Mouse (Mus musculus): Measurements from ENCODE around the gene Rdh1. TPM values are rescaled to one million over a fixed set of nuclear protein-coding genes. Genes with fewer than 3 reads are reported as not detected.

Gene Rdh1
- polyA plus RNA-seq, 1 experiment from 2014 or later: not detected

DNA sequence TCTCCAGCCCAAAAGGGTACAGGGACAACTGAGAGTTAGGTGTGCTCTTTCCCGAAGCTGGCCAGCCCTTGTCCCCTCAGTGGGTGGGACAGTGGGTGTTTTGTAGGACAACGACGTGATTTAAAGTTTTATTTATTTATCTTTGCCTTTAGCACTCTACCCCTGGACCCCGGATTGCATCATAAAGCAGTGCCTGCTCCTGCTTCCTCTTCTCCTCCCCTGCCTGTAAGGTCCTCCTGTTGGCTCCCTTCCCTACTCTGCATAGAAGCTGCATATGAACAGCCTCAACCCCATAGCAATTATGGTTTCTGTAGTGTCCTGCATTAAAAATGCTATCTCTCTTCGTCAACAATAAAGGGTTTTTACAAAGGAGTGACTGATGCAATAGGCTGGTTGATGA is 28.1 kb upstream of the Rdh1 start:
- ATAC-seq (ENCODE audit: low read depth): no peak
- Histone ChIP-seq H3K27ac (ENCODE audit: low read length) (no peak overlapping the region), H3K36me3 (ENCODE audit: control insufficient read depth, insufficient read depth, low read length) (no peaks in the 10 kb centered on the region), H3K4me3 (ENCODE audit: low read length) (no peak overlapping the region), H3K9ac (ENCODE audit: low read length) (no peak overlapping the region), H3K9me3 (ENCODE audit: control insufficient read depth, low read length) (no peaks in the 10 kb centered on the region), H3K4me1 (replicated peaks; ENCODE audit: control insufficient read depth, insufficient read depth, low read length) (no peaks in the 10 kb centered on the region), H3K4me2 (ENCODE audit: low read depth, low read length) (no peak overlapping the region), H3K27me3 (ENCODE audit: control insufficient read depth, insufficient read depth, low read depth, low read length) (no peaks in the 10 kb centered on the region)
- 22% methylated on average over 5 of the region's 5 CpGs for WGBS

DNA sequence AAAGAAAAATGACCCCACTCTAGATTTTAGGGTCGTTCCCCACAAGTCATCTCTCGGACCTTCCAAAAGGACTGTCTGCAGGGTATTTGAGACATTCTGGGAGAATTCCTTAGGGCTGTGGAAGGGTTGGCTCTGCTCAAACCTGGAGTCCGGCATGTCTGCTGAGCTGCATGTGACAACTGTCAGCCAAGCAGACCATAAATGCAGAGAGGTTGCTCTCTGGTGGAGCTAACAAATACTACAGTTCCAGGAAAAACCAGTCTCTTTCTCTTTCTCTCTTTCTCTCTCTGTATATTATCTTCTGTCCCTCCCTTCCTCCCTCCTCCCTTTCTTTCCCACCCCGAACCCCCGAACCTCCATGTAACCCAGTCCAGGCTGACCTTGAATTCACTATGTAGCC is 25.1 kb upstream of the Rdh1 start:
- H3K27ac ChIP-seq (ENCODE audit: low read length): no peak overlapping the region
- no peak overlapping the region for H3K4me3 ChIP-seq (ENCODE audit: low read length)
- ATAC-seq (ENCODE audit: low read depth): no peak
- peaks cover 5% of the 10 kb centered on the region for H3K4me1 ChIP-seq (replicated peaks; ENCODE audit: control insufficient read depth, insufficient read depth, low read length)
- no peaks in the 10 kb centered on the region for H3K9me3 ChIP-seq (ENCODE audit: control insufficient read depth, low read length)
- no peaks in the 10 kb centered on the region for H3K27me3 ChIP-seq (ENCODE audit: control insufficient read depth, insufficient read depth, low read depth, low read length)
- no peaks in the 10 kb centered on the region for H3K36me3 ChIP-seq (ENCODE audit: control insufficient read depth, insufficient read depth, low read length)
- no peak overlapping the region for H3K9ac ChIP-seq (ENCODE audit: low read length)
- WGBS: 26% methylated on average over 5 of the region's 5 CpGs
- H3K4me2 ChIP-seq (ENCODE audit: low read depth, low read length): no peak overlapping the region

DNA sequence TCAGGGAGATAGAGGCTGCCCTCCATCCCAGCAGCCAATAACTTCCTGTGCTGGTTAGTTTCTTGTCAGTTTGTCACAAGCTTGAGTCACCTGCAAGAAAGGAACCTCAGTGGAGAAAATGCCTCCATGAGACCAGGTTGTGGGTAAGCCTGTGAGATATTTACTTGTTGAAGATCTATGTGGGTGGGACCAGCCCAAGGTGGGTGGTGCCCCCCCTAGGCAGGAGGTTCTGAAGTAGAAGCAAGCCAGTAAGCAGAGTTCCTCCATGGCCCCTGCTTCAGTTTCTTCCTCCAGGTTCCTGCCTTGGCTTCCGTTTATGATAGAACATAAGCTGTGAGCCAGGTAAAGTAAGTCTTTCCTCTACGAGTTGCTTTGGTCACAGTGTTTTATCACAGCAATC is 23.3 kb upstream of the Rdh1 start:
- H3K4me1 ChIP-seq (replicated peaks; ENCODE audit: control insufficient read depth, insufficient read depth, low read length): peaks cover 10% of the 10 kb centered on the region
- H3K9ac ChIP-seq (ENCODE audit: low read length): no peak overlapping the region
- no peak overlapping the region for H3K4me3 ChIP-seq (ENCODE audit: low read length)
- H3K27me3 ChIP-seq (ENCODE audit: control insufficient read depth, insufficient read depth, low read depth, low read length): no peaks in the 10 kb centered on the region
- H3K27ac ChIP-seq (ENCODE audit: low read length): no peak overlapping the region
- H3K4me2 ChIP-seq (ENCODE audit: low read depth, low read length): no peak overlapping the region
- no peaks in the 10 kb centered on the region for H3K9me3 ChIP-seq (ENCODE audit: control insufficient read depth, low read length)
- WGBS: 68% methylated on average over 2 of the region's 2 CpGs
- H3K36me3 ChIP-seq (ENCODE audit: control insufficient read depth, insufficient read depth, low read length): no peaks in the 10 kb centered on the region
- ATAC-seq (ENCODE audit: low read depth): no peak

DNA sequence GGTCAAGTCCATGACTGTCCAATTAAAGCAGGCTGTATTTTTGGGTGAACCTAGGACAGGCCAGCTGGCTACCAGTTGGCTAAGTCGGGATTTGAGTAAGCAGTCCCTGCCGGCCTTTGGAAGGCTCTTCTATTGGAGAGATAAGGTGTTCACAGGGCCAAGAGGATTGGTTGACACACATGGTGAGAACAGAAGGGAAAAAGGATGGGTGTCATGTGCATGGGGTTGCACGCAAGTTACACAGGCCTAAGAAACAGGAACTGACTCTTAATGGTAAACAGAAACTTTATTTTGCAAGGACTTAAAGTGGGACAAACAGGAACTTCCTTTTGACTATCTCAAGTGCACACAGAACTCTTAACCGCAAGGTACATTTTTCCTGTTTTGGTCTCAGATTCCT is 22.6 kb upstream of the Rdh1 start:
- Histone ChIP-seq H3K4me2 (ENCODE audit: low read depth, low read length) (no peak overlapping the region), H3K36me3 (ENCODE audit: control insufficient read depth, insufficient read depth, low read length) (peaks cover 5% of the 10 kb centered on the region), H3K9ac (ENCODE audit: low read length) (no peak overlapping the region), H3K4me3 (ENCODE audit: low read length) (no peak overlapping the region), H3K4me1 (replicated peaks; ENCODE audit: control insufficient read depth, insufficient read depth, low read length) (peaks cover 10% of the 10 kb centered on the region), H3K27me3 (ENCODE audit: control insufficient read depth, insufficient read depth, low read depth, low read length) (no peaks in the 10 kb centered on the region), H3K27ac (ENCODE audit: low read length) (peak overlapping the region; percentile 15; the same call in 1 of the 2 replicates), H3K9me3 (ENCODE audit: control insufficient read depth, low read length) (no peaks in the 10 kb centered on the region)
- WGBS: 47% methylated on average over 4 of the region's 4 CpGs
- no peak for ATAC-seq (ENCODE audit: low read depth)

DNA sequence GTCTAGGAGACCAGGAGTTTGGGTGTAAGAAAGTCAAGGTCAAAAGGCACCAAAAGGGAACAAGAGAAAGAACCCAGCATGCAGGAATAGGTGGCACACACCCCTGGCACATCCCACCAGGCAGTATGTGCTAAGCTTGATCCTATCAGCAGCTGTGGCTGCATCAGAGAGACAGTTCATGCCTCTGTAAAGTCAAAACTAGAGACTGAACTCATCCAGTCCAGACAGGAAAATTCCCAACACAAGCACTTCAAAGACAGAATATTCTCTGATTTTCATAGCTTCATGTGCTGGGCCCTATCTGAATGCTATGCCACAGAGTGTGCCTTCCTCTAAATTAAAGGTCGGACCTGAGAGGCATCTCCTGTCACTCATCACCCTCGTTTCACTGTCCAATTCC is 22.0 kb upstream of the Rdh1 start:
- Histone ChIP-seq H3K4me3 (ENCODE audit: low read length) (no peak overlapping the region), H3K9me3 (ENCODE audit: control insufficient read depth, low read length) (no peaks in the 10 kb centered on the region), H3K9ac (ENCODE audit: low read length) (no peak overlapping the region), H3K27ac (ENCODE audit: low read length) (no peak overlapping the region), H3K27me3 (ENCODE audit: control insufficient read depth, insufficient read depth, low read depth, low read length) (no peaks in the 10 kb centered on the region), H3K36me3 (ENCODE audit: control insufficient read depth, insufficient read depth, low read length) (peaks cover 11% of the 10 kb centered on the region), H3K4me1 (replicated peaks; ENCODE audit: control insufficient read depth, insufficient read depth, low read length) (peaks cover 10% of the 10 kb centered on the region), H3K4me2 (ENCODE audit: low read depth, low read length) (no peak overlapping the region)
- ATAC-seq (ENCODE audit: low read depth): no peak
- 31% methylated on average over 2 of the region's 2 CpGs for WGBS

DNA sequence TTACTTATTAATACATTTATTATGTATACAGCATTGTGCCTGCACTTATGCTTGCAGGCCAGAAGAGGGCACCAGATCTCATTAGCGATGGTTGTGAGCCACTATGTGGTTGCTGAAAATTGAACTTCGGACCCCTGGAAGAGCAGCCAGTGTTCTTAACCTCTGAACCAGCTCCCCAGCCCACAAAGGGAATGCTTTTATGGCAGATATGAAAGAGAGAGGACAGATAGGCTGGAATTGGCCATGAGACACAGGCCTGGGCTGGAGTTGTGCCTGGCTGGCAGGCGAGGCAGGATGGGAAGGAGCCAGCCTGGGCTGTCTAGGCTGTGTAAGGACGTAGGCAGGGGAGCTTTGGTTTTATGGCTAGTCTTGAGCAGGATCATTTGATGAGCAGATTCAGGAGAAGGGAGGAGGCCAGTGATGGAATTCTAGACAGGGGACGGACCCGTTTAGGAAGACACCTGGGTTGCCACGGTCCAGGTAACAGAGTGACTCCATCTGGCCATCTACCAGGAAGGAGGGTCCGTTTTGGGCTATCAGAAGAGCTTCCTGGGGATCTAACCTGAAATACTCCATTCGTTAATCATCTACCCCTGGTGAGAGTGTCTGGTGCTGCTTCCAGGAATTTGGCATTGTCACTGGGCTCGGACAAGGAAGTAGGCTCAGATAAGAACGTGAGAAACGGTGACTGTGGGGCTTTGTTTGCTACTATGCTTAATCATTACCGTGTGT is 21.2 kb upstream of the Rdh1 start:
- 0 out of 2 replicates have a peak overlapping the region, but pooled peaks have one; percentile 3 for H3K4me3 ChIP-seq (ENCODE audit: low read length)
- peaks cover 19% of the 10 kb centered on the region for H3K36me3 ChIP-seq (ENCODE audit: control insufficient read depth, insufficient read depth, low read length)
- no peaks in the 10 kb centered on the region for H3K27me3 ChIP-seq (ENCODE audit: control insufficient read depth, insufficient read depth, low read depth, low read length)
- H3K4me1 ChIP-seq (replicated peaks; ENCODE audit: control insufficient read depth, insufficient read depth, low read length): peaks cover 10% of the 10 kb centered on the region
- H3K27ac ChIP-seq (ENCODE audit: low read length): no peak overlapping the region
- H3K4me2 ChIP-seq (ENCODE audit: low read depth, low read length): peak overlapping the region; percentile 59
- 33% methylated on average over 13 of the region's 13 CpGs for WGBS
- ATAC-seq (ENCODE audit: low read depth): no peak
- no peaks in the 10 kb centered on the region for H3K9me3 ChIP-seq (ENCODE audit: control insufficient read depth, low read length)
- H3K9ac ChIP-seq (ENCODE audit: low read length): no peak overlapping the region

DNA sequence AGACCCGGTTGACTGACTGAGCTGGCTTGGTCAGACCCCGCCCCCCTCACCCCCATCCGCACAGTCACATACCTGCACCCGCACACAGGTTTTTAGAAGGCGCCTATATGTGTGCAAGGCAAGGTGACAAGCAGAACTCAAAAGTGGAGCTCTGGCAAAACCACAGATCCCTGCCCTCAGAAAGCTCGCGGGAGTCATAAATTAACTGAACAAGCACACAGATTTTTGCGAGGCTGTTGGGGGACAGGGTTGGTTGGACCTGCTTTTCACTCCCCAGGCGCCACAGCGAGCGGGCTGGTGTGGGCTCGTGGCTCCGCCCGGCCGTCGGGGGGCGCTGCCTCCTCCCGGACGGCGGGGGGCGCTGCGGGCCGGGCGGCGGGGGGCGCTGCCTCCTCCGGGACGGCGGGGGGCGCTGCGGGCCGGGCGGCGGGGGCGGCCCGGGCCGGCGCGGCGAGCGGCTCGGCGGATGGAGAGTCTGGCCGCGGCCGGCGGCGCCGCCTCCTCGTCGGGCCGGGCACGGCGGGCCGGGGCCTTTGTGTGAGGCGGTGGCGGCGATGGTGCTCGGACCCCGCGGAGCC is 20.3 kb upstream of the Rdh1 start, which contains the start of gene Zbtb39:
Zbtb39 (plus strand) TSS at position 456 of the 578 bp plus-strand sequence.
- peaks cover 26% of the 10 kb centered on the region for H3K36me3 ChIP-seq (ENCODE audit: control insufficient read depth, insufficient read depth, low read length)
- H3K9ac ChIP-seq (ENCODE audit: low read length): peak within 1 kb of the TSS; percentile 95
- H3K27me3 ChIP-seq (ENCODE audit: control insufficient read depth, insufficient read depth, low read depth, low read length): no peaks in the 10 kb centered on the region
- H3K9me3 ChIP-seq (ENCODE audit: control insufficient read depth, low read length): no peaks in the 10 kb centered on the region
- peak within 1 kb of the TSS; percentile 76 for H3K27ac ChIP-seq (ENCODE audit: low read length)
- peaks cover 10% of the 10 kb centered on the region for H3K4me1 ChIP-seq (replicated peaks; ENCODE audit: control insufficient read depth, insufficient read depth, low read length)
- peak within 1 kb of the TSS; percentile 85 for H3K4me3 ChIP-seq (ENCODE audit: low read length)
- ATAC-seq (ENCODE audit: low read depth): peak; percentile 89
- WGBS: under 1% methylated on average over 28 of the region's 61 CpGs
- H3K4me2 ChIP-seq (ENCODE audit: low read depth, low read length): peak within 1 kb of the TSS; percentile 61

DNA sequence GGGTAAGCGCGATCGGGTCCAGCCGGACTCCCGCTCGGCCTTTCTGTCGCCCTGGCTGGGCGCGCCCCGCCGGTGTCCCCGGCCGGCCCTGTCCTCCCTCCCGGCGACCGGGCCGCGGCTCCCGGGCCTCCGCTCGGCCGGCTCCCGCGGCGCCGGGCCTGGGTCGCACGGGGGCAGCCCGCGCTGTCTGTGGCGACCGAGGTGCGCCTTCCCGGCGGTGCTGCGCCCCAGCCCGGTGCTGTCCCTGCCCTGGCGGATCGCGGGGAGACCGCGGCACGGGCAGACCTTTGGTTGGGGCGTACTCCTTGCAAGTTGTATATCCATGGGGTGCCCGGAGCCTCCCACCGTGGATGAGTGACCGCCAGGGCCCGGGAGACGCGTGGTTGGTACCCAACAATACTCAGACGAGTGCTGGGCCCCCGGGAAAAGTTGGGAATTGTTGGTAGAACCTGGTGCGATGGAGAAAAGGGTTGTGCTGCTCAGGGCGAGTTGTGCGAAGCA is 19.8 kb upstream of the Rdh1 start:
- ATAC-seq (ENCODE audit: low read depth): no peak; the same call in 1 of the 2 replicates
- H3K4me3 ChIP-seq (ENCODE audit: low read length): peak overlapping the region; percentile 85
- under 1% methylated on average over 50 of the region's 55 CpGs for WGBS

DNA sequence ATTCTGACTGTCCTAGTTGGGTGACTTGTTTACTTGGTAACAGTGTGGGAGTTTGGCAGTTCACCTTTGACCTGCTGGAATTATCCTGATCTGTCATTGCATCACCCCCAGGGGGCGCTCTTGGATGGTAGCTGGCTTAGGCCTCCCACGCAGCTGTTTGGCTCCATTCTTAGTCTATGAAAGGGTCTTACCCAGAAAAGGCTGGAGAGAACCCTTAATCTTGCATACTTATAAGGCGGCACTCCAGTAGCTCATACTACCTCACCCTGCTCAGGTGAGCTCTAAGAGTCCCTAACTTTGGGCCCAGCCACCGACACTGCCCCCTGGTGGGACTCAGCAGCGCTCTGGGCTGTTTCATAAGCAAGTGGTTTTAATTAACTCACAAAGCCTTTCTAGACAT is 14.9 kb upstream of the Rdh1 start:
- H3K27me3 ChIP-seq (ENCODE audit: control insufficient read depth, insufficient read depth, low read depth, low read length): no peaks in the 10 kb centered on the region
- no peaks in the 10 kb centered on the region for H3K9me3 ChIP-seq (ENCODE audit: control insufficient read depth, low read length)
- ATAC-seq (ENCODE audit: low read depth): no peak
- no peak overlapping the region for H3K27ac ChIP-seq (ENCODE audit: low read length)
- H3K4me1 ChIP-seq (replicated peaks; ENCODE audit: control insufficient read depth, insufficient read depth, low read length): peaks cover 6% of the 10 kb centered on the region; the same call in 1 of the 2 replicates
- H3K4me2 ChIP-seq (ENCODE audit: low read depth, low read length): no peak overlapping the region
- WGBS: 65% methylated on average over 5 of the region's 5 CpGs
- no peak overlapping the region for H3K4me3 ChIP-seq (ENCODE audit: low read length)
- peaks cover 50% of the 10 kb centered on the region for H3K36me3 ChIP-seq (ENCODE audit: control insufficient read depth, insufficient read depth, low read length)
- no peak overlapping the region for H3K9ac ChIP-seq (ENCODE audit: low read length)

More for the DNA sequence above, 19.8 kb upstream of the Rdh1 start:
- H3K27ac ChIP-seq (ENCODE audit: low read length): peak overlapping the region; percentile 76
- H3K36me3 ChIP-seq (ENCODE audit: control insufficient read depth, insufficient read depth, low read length): peaks cover 26% of the 10 kb centered on the region
- no peaks in the 10 kb centered on the region for H3K27me3 ChIP-seq (ENCODE audit: control insufficient read depth, insufficient read depth, low read depth, low read length)
- H3K9me3 ChIP-seq (ENCODE audit: control insufficient read depth, low read length): no peaks in the 10 kb centered on the region
- H3K9ac ChIP-seq (ENCODE audit: low read length): peak overlapping the region; percentile 95
- H3K4me1 ChIP-seq (replicated peaks; ENCODE audit: control insufficient read depth, insufficient read depth, low read length): peaks cover 10% of the 10 kb centered on the region
- peak overlapping the region; percentile 61 for H3K4me2 ChIP-seq (ENCODE audit: low read depth, low read length)
